Mouse (Mus musculus) liver, adult 2 months (tissue): ENCODE data around the gene Robo2. TPM values are rescaled to one million over a fixed set of nuclear protein-coding genes. Genes with fewer than 3 reads are reported as not detected.
A peak's percentile ranks its signal among the peaks of the same experiment; 100 is the strongest.
"Not testable (repeated sequence)": the region's sequence is repeated elsewhere in the genome, so short reads cannot be mapped to it uniquely, and the experiment has no call there.

Experiments used
- DNase-seq: peaks from one replicate; pipeline ENCODE4 v3.0.0-alpha.2; 2011; ENCODE audit warnings: low read depth, low spot score; ENCODE audit errors: extremely low read depth
- H3K27ac ChIP-seq: fragments of 200-500 bp; replicated peaks from 2 replicates; pipeline ENCODE4 v1.5.1; 2012; ENCODE audit warnings: low read depth, mild to moderate bottlenecking, control low read depth, inconsistent platforms, low read length; ENCODE audit not compliant: insufficient read depth
- H3K27me3 ChIP-seq: fragments of 200-500 bp; 2 replicates; pipeline ENCODE4 v1.6.1; 2012; ENCODE audit warnings: mild to moderate bottlenecking, moderate library complexity, low read length, inconsistent platforms; ENCODE audit not compliant: control insufficient read depth, insufficient read depth
- H3K36me3 ChIP-seq: fragments of 200-500 bp; 2 replicates; pipeline ENCODE4 v1.6.1; 2012; ENCODE audit warnings: low read length, inconsistent platforms; ENCODE audit not compliant: control insufficient read depth, insufficient read depth
- H3K4me1 ChIP-seq: fragments of 200-500 bp; 2 replicates; pipeline ENCODE4 v1.6.1; 2011; ENCODE audit warnings: low read length; ENCODE audit not compliant: control insufficient read depth, insufficient read depth
- H3K4me3 ChIP-seq: fragments of 200-500 bp; 2 replicates; pipeline ENCODE4 v1.5.1; 2011; ENCODE audit warnings: low read depth, mild to moderate bottlenecking, control low read depth, low read length, moderate library complexity; ENCODE audit not compliant: insufficient read depth
- H3K79me2 ChIP-seq: fragments of 200-500 bp; 2 replicates; pipeline ENCODE4 v1.6.1; 2012; ENCODE audit warnings: inconsistent platforms, mild to moderate bottlenecking, low read length, moderate library complexity; ENCODE audit not compliant: control insufficient read depth, insufficient read depth
- H3K9ac ChIP-seq: fragments of 200-500 bp; 2 replicates; pipeline ENCODE4 v1.6.1; 2012; ENCODE audit warnings: low read depth, mild to moderate bottlenecking, control low read depth, inconsistent platforms, low read length
- CTCF ChIP-seq: fragments of 200-500 bp; IDR thresholded peaks from 2 replicates; pipeline ENCODE4 v1.5.1; 2011; ENCODE audit warnings: low read depth, low read length, control low read depth
- POLR2A ChIP-seq: fragments of 200-500 bp; IDR thresholded peaks from 2 replicates; pipeline ENCODE4 v1.6.1; 2011; ENCODE audit warnings: low read length, control low read depth; ENCODE audit not compliant: insufficient read depth; ENCODE audit errors: extremely low read depth
- whole genome bisulfite sequencing: fragments of 180-500 bp; shearing (Covaris S2); methylation state at CpG from one replicate; pipeline ENCODE4 v1.1.7; 2018; 5-methylcytosine and 5-hydroxymethylcytosine counted together
- polyA plus RNA-seq: library from polyadenylated mRNA; depleted of rRNA; stranded (reverse); fragments of >200 nt; gene quantifications from 2 replicates; pipeline ENCODE4 v1.2.3, GENCODE M21; 2012
- total RNA-seq: library from RNA; depleted of rRNA; stranded (reverse); fragments of >200 nt; gene quantifications from 2 replicates; pipeline ENCODE4 v1.2.3, GENCODE M21; 2014

Robo2 gene
- total and polyA plus RNA-seq, 2 experiments: 1.2 to 2.8 TPM

GRCm38 (mm10) chr16:74048980-74049379 lies 362.6 kb downstream of the Robo2 start:
- Histone ChIP-seq H3K27ac (no peak overlapping the region), H3K9ac (no peak overlapping the region), H3K4me3 (no peak overlapping the region), H3K27me3 (no peaks in the 10 kb centered on the region), H3K36me3 (no peaks in the 10 kb centered on the region), H3K4me1 (no peaks in the 10 kb centered on the region), H3K79me2 (no peaks in the 10 kb centered on the region)
- 80% methylated on average over 6 of the region's 6 CpGs for whole genome bisulfite sequencing
- no peak for TF ChIP-seq CTCF
- no peak for TF ChIP-seq POLR2A
- no peak for DNase-seq

DNA sequence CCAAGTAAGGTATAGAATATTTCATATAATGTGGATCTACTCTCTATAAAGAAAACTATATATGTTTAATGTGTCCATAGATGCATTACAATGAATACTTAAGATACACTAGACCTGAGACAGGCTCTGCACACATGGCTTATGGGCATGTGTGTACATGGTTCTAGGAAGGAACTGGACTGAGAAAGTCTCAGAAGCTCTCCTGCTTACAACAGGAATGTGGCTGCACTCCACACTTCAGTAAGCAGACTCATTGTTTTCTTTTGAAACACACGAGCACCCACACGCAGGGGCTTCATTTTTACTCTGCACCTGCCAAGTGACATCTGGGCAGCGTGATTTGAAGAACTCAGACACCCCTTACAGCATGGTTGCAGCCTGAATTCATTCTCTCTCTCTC lies 364.4 kb downstream of the Robo2 start:
- Histone ChIP-seq H3K4me3 (no peak overlapping the region), H3K9ac (no peak overlapping the region), H3K4me1 (no peaks in the 10 kb centered on the region), H3K27me3 (no peaks in the 10 kb centered on the region), H3K79me2 (no peaks in the 10 kb centered on the region), H3K27ac (no peak overlapping the region), H3K36me3 (no peaks in the 10 kb centered on the region)
- TF ChIP-seq CTCF: no peak
- no peak for TF ChIP-seq POLR2A
- no peak for DNase-seq
- WGBS: 64% methylated on average over 3 of the region's 3 CpGs

DNA sequence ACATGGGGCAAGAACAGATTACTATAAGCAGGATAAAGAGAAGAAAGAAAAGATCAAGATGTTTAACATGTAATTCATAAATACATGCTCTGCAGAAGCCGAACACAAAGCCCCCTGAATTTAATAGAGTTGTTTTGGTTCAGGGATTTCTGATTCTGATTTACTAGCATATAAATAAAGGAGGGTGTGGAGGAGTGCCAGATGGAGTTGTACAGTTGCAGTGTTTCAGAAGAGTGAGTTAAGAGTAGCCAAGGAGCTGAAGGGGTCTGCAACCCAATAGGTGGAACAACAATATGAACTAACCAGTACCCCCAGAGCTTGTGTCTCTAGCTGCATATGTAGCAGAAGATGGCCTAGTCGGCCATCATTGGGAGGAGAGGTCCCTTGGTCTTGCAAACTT lies 370.8 kb downstream of the Robo2 start:
- H3K27me3 ChIP-seq, H3K36me3 ChIP-seq, H3K9ac ChIP-seq, H3K27ac ChIP-seq, H3K79me2 ChIP-seq, DNase-seq, H3K4me1 ChIP-seq, H3K4me3 ChIP-seq: not testable (repeated sequence)
- WGBS: 65% methylated on average over 2 of the region's 2 CpGs

GRCm38 (mm10) chr16:74027822-74028221 lies 383.8 kb downstream of the Robo2 start:
- 41% methylated on average over 4 of the region's 4 CpGs for WGBS
- peak; percentile 43 for DNase-seq
- TF ChIP-seq POLR2A (no peak), CTCF (no peak)

DNA sequence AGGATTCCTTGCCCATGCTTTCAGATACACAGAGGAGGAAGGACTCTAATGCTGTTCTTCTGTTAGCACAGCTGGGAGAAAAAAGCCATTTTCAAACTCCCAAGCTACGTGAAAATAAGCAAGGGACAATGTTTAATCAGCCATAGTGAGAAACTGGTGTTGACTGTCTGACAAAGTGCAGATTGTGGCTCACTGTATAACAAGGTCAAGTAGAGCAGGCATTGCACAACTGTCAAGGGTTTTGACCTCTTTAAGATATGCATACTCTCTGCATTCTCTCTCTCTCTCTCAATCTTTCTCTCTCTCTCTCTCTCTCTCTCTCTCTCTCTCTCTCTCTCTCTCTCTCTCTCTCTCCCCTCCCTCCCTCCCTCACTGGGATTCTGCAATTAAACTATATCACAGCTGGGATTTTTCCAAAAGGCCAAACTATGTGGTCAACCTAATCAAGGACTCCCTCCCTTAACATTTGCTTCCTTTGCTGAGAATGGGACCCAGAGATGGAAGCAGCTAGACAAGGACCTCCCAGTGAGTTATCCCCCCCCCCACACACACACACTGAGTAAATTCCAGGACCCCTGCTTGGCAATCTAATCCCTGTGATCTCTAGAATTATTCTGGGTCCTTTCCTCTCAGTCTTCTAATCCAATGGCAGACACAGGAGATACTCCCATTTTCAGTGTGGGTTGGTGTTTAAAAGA lies 389.2 kb downstream of the Robo2 start:
- no peak overlapping the region for H3K9ac ChIP-seq
- H3K27ac ChIP-seq: no peak overlapping the region
- H3K27me3 ChIP-seq: no peaks in the 10 kb centered on the region
- no peaks in the 10 kb centered on the region for H3K4me1 ChIP-seq
- peak; percentile 7 for DNase-seq
- no peaks in the 10 kb centered on the region for H3K79me2 ChIP-seq
- no peak overlapping the region for H3K4me3 ChIP-seq
- 23% methylated on average over 1 of the region's 1 CpGs for WGBS
- TF ChIP-seq POLR2A (no peak), CTCF (no peak)
- no peaks in the 10 kb centered on the region for H3K36me3 ChIP-seq

More at GRCm38 (mm10) chr16:74027822-74028221, 383.8 kb downstream of the Robo2 start:
- Histone ChIP-seq H3K36me3 (no peaks in the 10 kb centered on the region), H3K4me1 (no peaks in the 10 kb centered on the region), H3K9ac (no peak overlapping the region), H3K27me3 (no peaks in the 10 kb centered on the region), H3K27ac (no peak overlapping the region), H3K4me3 (no peak overlapping the region), H3K79me2 (no peaks in the 10 kb centered on the region)

DNA sequence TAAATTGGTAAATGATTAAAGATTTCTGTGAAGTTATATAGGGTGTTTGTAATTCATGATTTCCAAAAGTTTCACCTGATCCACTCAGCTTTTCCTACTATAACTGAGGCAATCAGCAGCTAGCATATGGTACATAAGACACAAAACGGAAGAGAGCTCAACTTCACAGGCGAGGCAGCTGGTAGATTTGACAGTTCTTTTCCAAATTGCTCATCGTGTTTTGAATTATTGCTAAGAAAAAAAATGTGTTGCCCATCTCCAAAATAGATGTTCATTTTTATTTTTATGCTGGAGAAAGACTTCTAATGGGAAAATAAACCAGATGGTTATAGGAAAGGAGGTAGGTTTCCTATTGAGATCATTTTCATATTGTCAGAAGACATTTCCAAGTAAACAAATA lies 405.9 kb downstream of the Robo2 start:
- H3K9ac ChIP-seq: no peak overlapping the region
- H3K27me3 ChIP-seq: no peaks in the 10 kb centered on the region
- H3K79me2 ChIP-seq: no peaks in the 10 kb centered on the region
- H3K27ac ChIP-seq: no peak overlapping the region
- 83% methylated on average over 3 of the region's 3 CpGs for WGBS
- H3K36me3 ChIP-seq: no peaks in the 10 kb centered on the region
- no peak overlapping the region for H3K4me3 ChIP-seq
- TF ChIP-seq POLR2A: no peak
- TF ChIP-seq CTCF: no peak
- H3K4me1 ChIP-seq: no peaks in the 10 kb centered on the region
- DNase-seq: no peak
